Mouse (Mus musculus) MEL (cell line): ENCODE measurements around the gene Lpin1.

Experiments used
- CHD1 ChIP-seq: IDR thresholded peaks from 2 replicates; pipeline ENCODE4 v1.6.1; 2012; ENCODE audit warnings: low read depth, mild to moderate bottlenecking, inconsistent platforms, low read length, improper control_type of control experiment
- CTCF ChIP-seq, 3 experiments: IDR thresholded peaks in 2 of 3; conservative IDR thresholded peaks in 1 of 3; 2 replicates each; pipeline ENCODE4 v1.5.1; 2011 to 2012; ENCODE audit warnings: low read length in 3 of 3, low read depth in 2 of 3, mild to moderate bottlenecking in 2 of 3, improper control_type of control experiment in 1 of 3, inconsistent platforms in 1 of 3, mixed read lengths in 1 of 3, moderate library complexity in 1 of 3; ENCODE audit not compliant: control insufficient read depth in 1 of 3, insufficient read depth in 1 of 3, poor library complexity in 1 of 3, severe bottlenecking in 1 of 3
- EP300 ChIP-seq, 2 experiments: IDR thresholded peaks; 2 replicates each; pipeline ENCODE4 v1.6.1; 2011; ENCODE audit warnings: improper control_type of control experiment in 2 of 2, low read length in 2 of 2, low read depth in 1 of 2, mild to moderate bottlenecking in 1 of 2

GRCm38 (mm10) chr12:16557271-16557670 is 53.5 kb downstream of the Lpin1 start:
- TF ChIP-seq CTCF (IDR thresholded peaks at IDR 0.05 in 2 of 3, conservative IDR thresholded peaks at IDR 0.05 in 1 of 3; ENCODE audit: control insufficient read depth in 1 of 3, insufficient read depth in 1 of 3, low read depth in 2 of 3, low read length in 3 of 3, poor library complexity in 1 of 3, severe bottlenecking in 1 of 3) (no peak), EP300 (IDR thresholded peaks at IDR 0.05; ENCODE audit: low read depth in 1 of 2, low read length in 2 of 2) (no peak), CHD1 (no peak)
